Mouse (Mus musculus) midbrain, embryonic 13.5 days (tissue): Measurements from ENCODE around the gene Tbx2. TPM values are rescaled to one million over a fixed set of nuclear protein-coding genes. Genes with fewer than 3 reads are reported as not detected.

Source experiments
- ATAC-seq: fragments of 200-750 bp; cut with Nextera tagmentation; 2 replicates; pipeline ENCODE4 v1.8.0; 2017; ENCODE audit warnings: mild to moderate bottlenecking, moderate TSS enrichment, moderate library complexity
- H3K27ac ChIP-seq: fragments of 300-500 bp; sonication (generic); 2 replicates; pipeline ENCODE4 v1.5.1; 2015; ENCODE audit warnings: inconsistent platforms, mild to moderate bottlenecking, moderate library complexity
- H3K27me3 ChIP-seq: fragments of 300-500 bp; sonication (generic); 2 replicates; pipeline ENCODE4 v1.6.1; 2015; ENCODE audit warnings: mild to moderate bottlenecking, inconsistent platforms
- H3K36me3 ChIP-seq: fragments of 300-500 bp; sonication (generic); 2 replicates; pipeline ENCODE4 v1.6.1; 2015; ENCODE audit warnings: mild to moderate bottlenecking, inconsistent platforms
- H3K4me1 ChIP-seq: fragments of 300-500 bp; sonication (generic); replicated peaks from 2 replicates; pipeline ENCODE4 v1.6.1; 2015; ENCODE audit warnings: inconsistent platforms
- H3K4me2 ChIP-seq: fragments of 300-500 bp; sonication (generic); replicated peaks from 2 replicates; pipeline ENCODE4 v1.6.1; 2015; ENCODE audit warnings: moderate library complexity, mild to moderate bottlenecking, inconsistent platforms
- H3K4me3 ChIP-seq: fragments of 300-500 bp; sonication (generic); replicated peaks from 2 replicates; pipeline ENCODE4 v1.5.1; 2015; ENCODE audit warnings: mild to moderate bottlenecking, inconsistent platforms
- H3K9ac ChIP-seq: fragments of 300-500 bp; sonication (generic); replicated peaks from 2 replicates; pipeline ENCODE4 v1.6.1; 2015; ENCODE audit warnings: mild to moderate bottlenecking, inconsistent platforms
- H3K9me3 ChIP-seq: fragments of 300-500 bp; sonication (generic); 2 replicates; pipeline ENCODE4 v1.6.1; 2016; ENCODE audit warnings: mild to moderate bottlenecking, inconsistent platforms
- WGBS: fragments of 180-500 bp; shearing (Covaris S2); methylation state at CpG from one replicate; pipeline ENCODE4 v1.1.7; 2015; 5-methylcytosine and 5-hydroxymethylcytosine counted together
- polyA plus RNA-seq: library from polyadenylated mRNA; unstranded; fragments of >200 nt; fragmentation: Nextera tagmentation; extraction: Ambion mirVana; gene quantifications from 2 replicates; pipeline ENCODE4 v1.2.1, GENCODE M21; 2015

The Tbx2 gene
- 0.44 and 0.57 TPM in 2 replicates for polyA plus RNA-seq

- Histone ChIP-seq H3K4me1 (peaks cover 37% of the 10 kb centered on the region), H3K27ac (no peak within 1 kb of the TSS), H3K9ac (peak within 1 kb of the TSS; percentile 52), H3K4me2 (peak within 1 kb of the TSS; percentile 65), H3K9me3 (no peaks in the 10 kb centered on the region), H3K4me3 (peak within 1 kb of the TSS; percentile 41), H3K36me3 (no peaks in the 10 kb centered on the region), H3K27me3 (peaks cover 98% of the 10 kb centered on the region)
- under 1% methylated on average over 46 of the region's 52 CpGs for WGBS
- 0 out of 2 replicates have a peak, but pooled peaks have one; percentile 18 for ATAC-seq
Measured at GRCm38 (mm10) chr11:85832231-85832924, at the start of gene Tbx2. Tbx2 (plus strand) TSS chr11:85832551.

- Histone ChIP-seq H3K4me1 (no peaks in the 10 kb centered on the region), H3K4me3 (no peak overlapping the region), H3K9me3 (no peaks in the 10 kb centered on the region), H3K27me3 (peaks cover 3% of the 10 kb centered on the region; the same call in 1 of the 2 replicates), H3K4me2 (no peak overlapping the region), H3K36me3 (no peaks in the 10 kb centered on the region), H3K9ac (no peak overlapping the region), H3K27ac (no peak overlapping the region)
- no peak for ATAC-seq
- WGBS: 77% methylated on average over 3 of the region's 3 CpGs
Measured at GRCm38 (mm10) chr11:85786113-85786718, 46.1 kb upstream of the Tbx2 start.

- no peak for ATAC-seq
Measured at GRCm38 (mm10) chr11:85789750-85790149, 42.6 kb upstream of the Tbx2 start.

GRCm38 (mm10) chr11:85790267-85790666, 42.1 kb upstream of the Tbx2 start:
- Histone ChIP-seq H3K4me3 (no peak overlapping the region), H3K4me1 (no peaks in the 10 kb centered on the region), H3K27me3 (no peaks in the 10 kb centered on the region), H3K36me3 (no peaks in the 10 kb centered on the region), H3K9ac (no peak overlapping the region), H3K9me3 (no peaks in the 10 kb centered on the region), H3K27ac (no peak overlapping the region), H3K4me2 (no peak overlapping the region)
- ATAC-seq: no peak
- 81% methylated on average over 2 of the region's 2 CpGs for WGBS

More at GRCm38 (mm10) chr11:85789750-85790149, 42.6 kb upstream of the Tbx2 start:
- no peaks in the 10 kb centered on the region for H3K9me3 ChIP-seq
- no peak overlapping the region for H3K4me3 ChIP-seq
- H3K4me1 ChIP-seq: no peaks in the 10 kb centered on the region
- H3K36me3 ChIP-seq: no peaks in the 10 kb centered on the region
- 91% methylated on average over 7 of the region's 7 CpGs for WGBS
- no peak overlapping the region for H3K4me2 ChIP-seq
- no peak overlapping the region for H3K27ac ChIP-seq
- no peaks in the 10 kb centered on the region for H3K27me3 ChIP-seq
- no peak overlapping the region for H3K9ac ChIP-seq

GRCm38 (mm10) chr11:85791212-85791611, 41.1 kb upstream of the Tbx2 start:
- Histone ChIP-seq H3K4me3 (no peak overlapping the region), H3K27me3 (no peaks in the 10 kb centered on the region), H3K9me3 (no peaks in the 10 kb centered on the region), H3K36me3 (no peaks in the 10 kb centered on the region), H3K4me2 (no peak overlapping the region), H3K27ac (no peak overlapping the region), H3K9ac (no peak overlapping the region), H3K4me1 (no peaks in the 10 kb centered on the region)
- 75% methylated on average over 1 of the region's 1 CpGs for WGBS
- no peak for ATAC-seq

GRCm38 (mm10) chr11:85792534-85793215, 39.7 kb upstream of the Tbx2 start:
- H3K4me3 ChIP-seq: no peak overlapping the region
- H3K9ac ChIP-seq: no peak overlapping the region
- no peak overlapping the region for H3K4me2 ChIP-seq
- no peak overlapping the region for H3K27ac ChIP-seq
- WGBS: 67% methylated on average over 12 of the region's 12 CpGs
- H3K4me1 ChIP-seq: no peaks in the 10 kb centered on the region
- no peaks in the 10 kb centered on the region for H3K27me3 ChIP-seq
- H3K36me3 ChIP-seq: no peaks in the 10 kb centered on the region
- H3K9me3 ChIP-seq: no peaks in the 10 kb centered on the region
- no peak for ATAC-seq

GRCm38 (mm10) chr11:85799456-85799855, 32.9 kb upstream of the Tbx2 start:
- Histone ChIP-seq H3K4me3 (no peak overlapping the region), H3K36me3 (no peaks in the 10 kb centered on the region), H3K4me1 (no peaks in the 10 kb centered on the region), H3K27ac (no peak overlapping the region), H3K9me3 (no peaks in the 10 kb centered on the region), H3K4me2 (no peak overlapping the region), H3K9ac (no peak overlapping the region), H3K27me3 (no peaks in the 10 kb centered on the region)
- ATAC-seq: no peak
- WGBS: 91% methylated on average over 4 of the region's 4 CpGs

- 72% methylated on average over 19 of the region's 19 CpGs for WGBS
- ATAC-seq: no peak
Measured at GRCm38 (mm10) chr11:85799856-85800255, 32.5 kb upstream of the Tbx2 start.

GRCm38 (mm10) chr11:85800380-85800779, 32.0 kb upstream of the Tbx2 start:
- Histone ChIP-seq H3K4me2 (no peak overlapping the region), H3K36me3 (no peaks in the 10 kb centered on the region), H3K4me1 (no peaks in the 10 kb centered on the region), H3K27me3 (no peaks in the 10 kb centered on the region), H3K4me3 (no peak overlapping the region), H3K9ac (no peak overlapping the region), H3K9me3 (no peaks in the 10 kb centered on the region), H3K27ac (no peak overlapping the region)
- no peak for ATAC-seq
- 74% methylated on average over 11 of the region's 11 CpGs for WGBS

More at GRCm38 (mm10) chr11:85799856-85800255, 32.5 kb upstream of the Tbx2 start:
- Histone ChIP-seq H3K4me3 (no peak overlapping the region), H3K4me1 (no peaks in the 10 kb centered on the region), H3K4me2 (no peak overlapping the region), H3K36me3 (no peaks in the 10 kb centered on the region), H3K9me3 (no peaks in the 10 kb centered on the region), H3K9ac (no peak overlapping the region), H3K27me3 (no peaks in the 10 kb centered on the region), H3K27ac (no peak overlapping the region)

GRCm38 (mm10) chr11:85804048-85804447, 28.3 kb upstream of the Tbx2 start:
- Histone ChIP-seq H3K27me3 (no peaks in the 10 kb centered on the region), H3K9ac (no peak overlapping the region), H3K9me3 (no peaks in the 10 kb centered on the region), H3K27ac (no peak overlapping the region), H3K4me3 (no peak overlapping the region), H3K4me1 (no peaks in the 10 kb centered on the region), H3K36me3 (no peaks in the 10 kb centered on the region), H3K4me2 (no peak overlapping the region)
- WGBS: 79% methylated on average over 5 of the region's 5 CpGs
- no peak for ATAC-seq

GRCm38 (mm10) chr11:85805779-85806178, 26.6 kb upstream of the Tbx2 start:
- Histone ChIP-seq H3K9me3 (no peaks in the 10 kb centered on the region), H3K4me1 (no peaks in the 10 kb centered on the region), H3K4me2 (no peak overlapping the region), H3K4me3 (no peak overlapping the region), H3K36me3 (no peaks in the 10 kb centered on the region), H3K9ac (no peak overlapping the region), H3K27me3 (no peaks in the 10 kb centered on the region), H3K27ac (no peak overlapping the region)
- 84% methylated on average over 1 of the region's 1 CpGs for WGBS
- ATAC-seq: no peak

- 89% methylated on average over 11 of the region's 11 CpGs for WGBS
- no peak overlapping the region for H3K4me3 ChIP-seq
- no peak for ATAC-seq
- no peaks in the 10 kb centered on the region for H3K9me3 ChIP-seq
- H3K4me2 ChIP-seq: no peak overlapping the region
- no peaks in the 10 kb centered on the region for H3K36me3 ChIP-seq
- H3K27me3 ChIP-seq: no peaks in the 10 kb centered on the region
- no peak overlapping the region for H3K9ac ChIP-seq
- no peaks in the 10 kb centered on the region for H3K4me1 ChIP-seq
- no peak overlapping the region for H3K27ac ChIP-seq
Measured at GRCm38 (mm10) chr11:85807353-85807752, 25.0 kb upstream of the Tbx2 start.
